Mouse (Mus musculus) cerebellum, adult 2 months (tissue): ENCODE results near the gene Oprd1. TPM values are rescaled to one million over a fixed set of nuclear protein-coding genes. Genes with fewer than 3 reads are reported as not detected.

Experiments
- DNase-seq, 2 experiments: peaks; one replicate each; pipeline ENCODE4 v3.0.0; 2021
- H3K27ac ChIP-seq: fragments of 200-500 bp; 2 replicates; pipeline ENCODE4 v1.5.1; 2012; ENCODE audit warnings: low read length, control low read depth, inconsistent platforms; ENCODE audit not compliant: insufficient read depth
- H3K27me3 ChIP-seq: fragments of 200-500 bp; 2 replicates; pipeline ENCODE4 v1.6.1; 2012; ENCODE audit warnings: inconsistent platforms, mild to moderate bottlenecking, low read length, moderate library complexity; ENCODE audit not compliant: control insufficient read depth, insufficient read depth
- H3K4me1 ChIP-seq: fragments of 200-500 bp; 2 replicates; pipeline ENCODE4 v1.6.1; 2011; ENCODE audit warnings: low read length; ENCODE audit not compliant: control insufficient read depth, insufficient read depth
- H3K4me3 ChIP-seq: fragments of 200-500 bp; replicated peaks from 2 replicates; pipeline ENCODE3; 2011; ENCODE audit warnings: mild to moderate bottlenecking, low read depth, low read length, control low read depth; ENCODE audit not compliant: insufficient read depth
- CTCF ChIP-seq: fragments of 200-500 bp; IDR thresholded peaks from 2 replicates; pipeline ENCODE4 v1.5.1; 2011; ENCODE audit warnings: low read depth, mild to moderate bottlenecking, control low read depth, low read length, moderate library complexity, borderline replicate concordance; ENCODE audit not compliant: insufficient read depth
- POLR2A ChIP-seq: fragments of 200-500 bp; IDR thresholded peaks from 2 replicates; pipeline ENCODE4 v1.6.1; 2011; ENCODE audit warnings: low read length, control low read depth, borderline replicate concordance; ENCODE audit not compliant: insufficient read depth
- WGBS: fragments of 180-500 bp; shearing (Covaris S2); methylation state at CpG from one replicate; pipeline ENCODE4 v1.1.7; 2018; 5-methylcytosine and 5-hydroxymethylcytosine counted together
- polyA plus RNA-seq: library from polyadenylated mRNA; depleted of rRNA; stranded (reverse); fragments of >200 nt; gene quantifications from 2 replicates; pipeline ENCODE4 v1.2.3, GENCODE M21; 2012

Gene Oprd1
- polyA plus RNA-seq, 1 experiment: 3.0 TPM

- no peak for DNase-seq
- TF ChIP-seq CTCF (no peak), POLR2A (no peak)
- Histone ChIP-seq H3K27me3 (no peaks in the 10 kb centered on the region), H3K4me3 (no peak overlapping the region), H3K27ac (no peak overlapping the region), H3K4me1 (peaks cover 8% of the 10 kb centered on the region; the same call in 1 of the 2 replicates)
- 25% methylated on average over 6 of the region's 6 CpGs for WGBS
Measured at GRCm38 (mm10) chr4:132154877-132155670, 10.8 kb upstream of the Oprd1 start.

DNA sequence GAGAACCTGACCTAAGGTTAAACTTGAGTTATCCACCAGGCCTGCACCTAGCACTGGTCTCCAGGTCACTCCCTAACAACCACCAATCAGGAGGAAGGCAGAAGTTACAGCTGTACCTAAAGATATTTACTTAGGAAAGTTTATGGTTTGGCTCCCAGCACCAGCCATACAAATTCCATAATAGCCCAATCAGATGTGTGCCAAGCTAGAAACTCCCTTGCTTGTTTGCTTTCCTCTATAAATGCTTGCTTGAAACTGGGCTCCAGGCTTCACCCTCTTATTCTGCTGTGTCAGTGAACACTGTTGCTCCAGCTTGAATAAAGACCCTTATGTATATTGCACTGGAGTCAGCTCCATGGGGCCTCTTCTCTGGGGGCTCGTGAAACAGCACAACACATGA is 7.4 kb upstream of the Oprd1 start:
- Histone ChIP-seq H3K27me3 (no peaks in the 10 kb centered on the region; the same call in 1 of the 2 replicates), H3K27ac (no peak overlapping the region), H3K4me3 (no peak overlapping the region), H3K4me1 (peaks cover 3% of the 10 kb centered on the region; the same call in 1 of the 2 replicates)
- WGBS: 76% methylated on average over 1 of the region's 1 CpGs
- TF ChIP-seq POLR2A (no peak), CTCF (no peak)
- no peak for DNase-seq

DNA sequence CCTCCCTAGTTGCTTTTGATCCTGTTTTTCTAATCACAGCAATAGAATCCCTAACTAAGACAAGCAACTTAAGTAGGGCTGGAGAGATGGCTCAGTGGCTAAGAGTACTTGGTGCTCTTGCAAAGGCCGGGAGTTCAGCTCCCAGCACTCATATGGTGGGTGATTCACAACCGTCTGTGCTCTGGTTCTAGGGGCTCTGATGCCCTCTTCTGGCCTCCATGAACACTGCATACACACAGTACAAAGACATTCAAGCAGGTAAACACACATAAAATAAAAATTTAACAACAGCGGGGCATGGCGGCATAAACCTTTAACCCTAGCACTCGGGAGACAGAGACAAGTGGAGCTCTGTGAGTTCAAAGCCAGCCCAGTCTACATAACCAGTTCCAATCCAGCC is 1.9 kb upstream of the Oprd1 start:
- Histone ChIP-seq H3K27ac (no peak overlapping the region), H3K4me1 (no peaks in the 10 kb centered on the region), H3K27me3 (no peaks in the 10 kb centered on the region; the same call in 1 of the 2 replicates), H3K4me3 (no peak overlapping the region)
- TF ChIP-seq POLR2A (no peak), CTCF (no peak)
- WGBS: 72% methylated on average over 5 of the region's 5 CpGs
- no peak for DNase-seq

GRCm38 (mm10) chr4:132145092-132145491 is 806 bp upstream of the Oprd1 start:
- TF ChIP-seq POLR2A: no peak
- no peaks in the 10 kb centered on the region; the same call in 1 of the 2 replicates for H3K27me3 ChIP-seq
- DNase-seq: no peak
- 45% methylated on average over 10 of the region's 10 CpGs for WGBS
- H3K4me3 ChIP-seq: no peak overlapping the region
- H3K27ac ChIP-seq: no peak overlapping the region
- no peaks in the 10 kb centered on the region for H3K4me1 ChIP-seq

DNA sequence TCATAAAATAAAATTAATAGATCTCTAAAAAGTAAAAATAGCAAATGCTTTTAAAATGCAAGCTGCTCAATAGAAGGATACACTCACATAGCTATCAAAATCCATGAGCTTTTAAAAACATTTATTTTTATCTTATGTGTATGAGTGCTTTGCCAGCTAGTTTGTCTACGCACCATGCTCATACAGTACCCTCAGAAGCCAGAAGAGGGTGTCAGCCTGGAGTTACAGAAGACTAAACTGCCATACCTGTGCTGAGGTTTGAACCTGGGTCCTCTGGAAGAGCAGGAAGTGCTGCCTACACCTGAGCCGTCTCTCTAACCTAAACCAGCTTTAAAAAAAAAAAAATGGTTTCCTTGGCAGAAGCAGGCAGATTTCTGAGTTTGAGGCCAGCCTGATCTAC is 5.6 kb downstream of the Oprd1 start:
- TF ChIP-seq POLR2A (no peak), CTCF (no peak)
- 89% methylated on average over 2 of the region's 2 CpGs for WGBS
- Histone ChIP-seq H3K27me3 (no peaks in the 10 kb centered on the region), H3K27ac (no peak overlapping the region), H3K4me1 (peaks cover under 1% of the 10 kb centered on the region; the same call in 1 of the 2 replicates), H3K4me3 (no peak overlapping the region)
- DNase-seq: no peak

DNA sequence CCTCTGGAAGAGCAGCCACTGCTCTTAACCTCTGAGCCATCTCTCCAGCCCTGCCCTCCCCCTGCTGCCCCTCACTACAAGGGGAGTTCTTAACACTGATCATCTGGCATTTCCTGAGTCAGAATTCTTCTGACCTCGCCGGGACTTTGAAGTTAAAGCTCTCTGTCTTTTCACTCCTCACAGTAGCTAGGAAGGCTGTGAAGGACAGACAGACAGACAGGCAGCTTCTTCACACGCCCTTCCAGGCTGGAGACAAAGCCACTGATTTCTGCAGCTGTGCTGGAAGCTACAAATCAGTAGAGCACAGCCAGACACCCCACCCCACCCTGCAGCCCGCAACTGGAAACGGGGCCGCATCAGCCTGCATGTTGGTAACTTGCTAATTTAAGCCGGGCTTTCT is 7.3 kb downstream of the Oprd1 start:
- H3K4me3 ChIP-seq: no peak overlapping the region
- H3K27me3 ChIP-seq: no peaks in the 10 kb centered on the region
- 80% methylated on average over 7 of the region's 7 CpGs for WGBS
- H3K27ac ChIP-seq: no peak overlapping the region
- no peak for DNase-seq
- H3K4me1 ChIP-seq: peaks cover 2% of the 10 kb centered on the region; the same call in 1 of the 2 replicates
- TF ChIP-seq POLR2A (no peak), CTCF (no peak)

DNA sequence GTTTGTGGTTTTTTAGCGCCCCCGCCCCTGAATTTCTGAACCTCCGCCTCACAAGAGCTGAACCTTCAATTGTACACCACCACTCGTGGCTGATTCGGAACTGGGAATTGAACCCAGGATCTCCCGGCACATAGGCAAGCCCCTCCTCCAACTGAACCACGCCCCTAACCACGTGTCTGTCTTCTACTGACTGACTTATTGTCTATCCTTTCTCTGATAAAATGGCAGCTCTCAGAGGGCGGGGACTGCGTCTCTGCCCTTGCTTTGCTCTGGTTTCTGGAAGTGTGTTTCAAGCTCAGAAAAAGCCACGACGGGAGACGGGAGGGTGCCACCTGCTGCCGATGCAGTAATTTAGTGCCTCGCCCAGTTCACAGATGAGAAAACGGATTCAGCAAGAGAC is 10.4 kb downstream of the Oprd1 start:
- Histone ChIP-seq H3K4me1 (peaks cover 2% of the 10 kb centered on the region; the same call in 1 of the 2 replicates), H3K4me3 (no peak overlapping the region), H3K27me3 (no peaks in the 10 kb centered on the region), H3K27ac (no peak overlapping the region)
- TF ChIP-seq POLR2A (no peak), CTCF (no peak)
- DNase-seq: peak; percentile 14 to 25
- WGBS: 65% methylated on average over 16 of the region's 16 CpGs

DNA sequence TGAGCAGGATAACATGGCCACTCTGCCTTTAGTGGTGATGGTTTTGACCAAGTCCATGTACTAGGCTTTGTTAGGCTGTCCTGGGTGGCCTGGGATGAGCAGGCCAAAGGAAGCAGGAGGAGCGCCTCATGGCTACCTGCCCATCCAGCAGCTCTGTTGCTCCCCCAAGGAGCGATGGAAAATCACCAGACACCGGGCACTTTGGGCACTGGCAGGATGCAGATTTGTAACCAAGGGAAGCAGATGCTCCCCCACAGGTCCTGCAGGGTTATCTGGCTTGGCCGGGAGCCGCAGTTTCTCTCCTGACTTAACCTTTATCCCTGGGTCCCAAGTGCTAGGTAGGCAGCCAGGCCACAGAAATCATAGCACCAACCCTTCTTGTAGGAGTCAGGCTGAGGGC is 10.9 kb downstream of the Oprd1 start:
- Histone ChIP-seq H3K4me3 (no peak overlapping the region), H3K4me1 (peaks cover 2% of the 10 kb centered on the region; the same call in 1 of the 2 replicates), H3K27ac (no peak overlapping the region), H3K27me3 (no peaks in the 10 kb centered on the region)
- TF ChIP-seq CTCF: no peak
- TF ChIP-seq POLR2A: no peak
- peak; percentile 77 to 82 for DNase-seq
- 7% methylated on average over 5 of the region's 5 CpGs for WGBS
